Mouse (Mus musculus) liver, postnatal 0 days (tissue): ENCODE data around the gene Abhd6.

Source experiments
- CTCF ChIP-seq: sonication (generic); IDR thresholded peaks from 2 replicates; pipeline ENCODE4 v1.5.1; 2016; ENCODE audit warnings: antibody characterized with exemption, low read depth
- EP300 ChIP-seq: IDR thresholded peaks from 2 replicates; pipeline ENCODE4 v1.6.1; 2016; ENCODE audit warnings: antibody characterized with exemption, low read depth, mild to moderate bottlenecking

DNA sequence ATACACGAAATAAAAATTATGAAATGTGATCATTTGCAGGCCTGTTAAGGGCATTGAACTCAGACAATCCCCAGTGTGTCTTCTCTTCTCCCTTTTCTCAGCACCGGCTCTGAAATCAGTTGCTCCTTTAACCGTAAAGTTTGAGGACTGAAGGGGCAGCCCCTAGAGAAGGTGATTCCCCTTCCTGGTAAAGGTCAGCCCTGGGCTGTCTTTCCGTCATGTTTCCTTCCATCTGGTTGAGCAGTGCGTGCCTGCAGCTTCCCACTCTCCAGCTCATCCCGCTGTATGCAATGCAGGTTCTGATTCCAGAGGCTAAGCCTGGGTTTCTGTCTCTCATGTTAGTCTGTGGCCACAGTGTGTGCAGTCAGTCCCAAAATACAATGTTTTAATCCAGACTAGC, 42.1 kb downstream of the Abhd6 start:
- TF ChIP-seq CTCF (no peak), EP300 (no peak)
